Mouse (Mus musculus) v-Abl transformed pro-B cells (cell line): Measurements from ENCODE around the gene Nsd1.

Experiments used
- in situ Hi-C, 2 experiments: fragments of 400-800 bp; cut with MboI; formaldehyde crosslinking; loops; one replicate each; pipeline ENCODE4 v1.15.1; 2025; ENCODE audit not compliant: unreplicated experiment in 2 of 2

Nsd1 gene

GRCm38 (mm10) chr13:55209649-55210192, at the start of gene Nsd1:
Gene Nsd1 (plus strand): TSS chr13:55209782.
- in situ Hi-C loops, result no loop called here

- in situ Hi-C loops, result loop anchor here in 1 of 2 experiments (25.0 kb wide), 1 partner anchor 1375 kb away; no protein-coding TSS in a partner anchor
Observed at GRCm38 (mm10) chr13:55162365-55162764, 47.2 kb upstream of the Nsd1 start.

GRCm38 (mm10) chr13:55163553-55163952, 46.0 kb upstream of the Nsd1 start:
- in situ Hi-C loops, result loop anchor here in 1 of 2 experiments (25.0 kb wide), 1 partner anchor 1376 kb away; no protein-coding TSS in a partner anchor

- in situ Hi-C loops, result loop anchor here in 1 of 2 experiments (25.0 kb wide), 1 partner anchor 1379 kb away; no protein-coding TSS in a partner anchor
Observed at GRCm38 (mm10) chr13:55165831-55166339, 43.7 kb upstream of the Nsd1 start.

GRCm38 (mm10) chr13:55166806-55167725, 42.5 kb upstream of the Nsd1 start:
- in situ Hi-C loops, result loop anchor here in 1 of 2 experiments (25.0 kb wide), 1 partner anchor 1380 kb away; no protein-coding TSS in a partner anchor

GRCm38 (mm10) chr13:55167798-55168197, 41.8 kb upstream of the Nsd1 start:
- in situ Hi-C loops, result loop anchor here in 1 of 2 experiments (25.0 kb wide), 1 partner anchor 1380 kb away; no protein-coding TSS in a partner anchor

- in situ Hi-C loops, result loop anchor here in 1 of 2 experiments (25.0 kb wide), 1 partner anchor 1381 kb away; no protein-coding TSS in a partner anchor
Observed at GRCm38 (mm10) chr13:55168255-55168654, 41.3 kb upstream of the Nsd1 start.

- in situ Hi-C loops, result loop anchor here in 1 of 2 experiments (25.0 kb wide), 1 partner anchor 1382 kb away; no protein-coding TSS in a partner anchor
Observed at GRCm38 (mm10) chr13:55168958-55169369, 40.6 kb upstream of the Nsd1 start.

- in situ Hi-C loops, result loop anchor here in 1 of 2 experiments (25.0 kb wide), 1 partner anchor 1384 kb away; no protein-coding TSS in a partner anchor
Observed at GRCm38 (mm10) chr13:55171517-55172335, 37.9 kb upstream of the Nsd1 start.

- in situ Hi-C loops, result loop anchor here in 1 of 2 experiments (25.0 kb wide), 1 partner anchor 1385 kb away; no protein-coding TSS in a partner anchor
Observed at GRCm38 (mm10) chr13:55172336-55172770, 37.2 kb upstream of the Nsd1 start.

- in situ Hi-C loops, result loop anchor here in 1 of 2 experiments (25.0 kb wide), 1 partner anchor 1387 kb away; no protein-coding TSS in a partner anchor
Observed at GRCm38 (mm10) chr13:55174347-55174746, 35.2 kb upstream of the Nsd1 start.

GRCm38 (mm10) chr13:55176265-55176664, 33.3 kb upstream of the Nsd1 start:
- in situ Hi-C loops, result loop anchor here (5.0 kb wide), 1 partner anchor 379 kb away; no protein-coding TSS in a partner anchor

GRCm38 (mm10) chr13:55177903-55178496, 31.6 kb upstream of the Nsd1 start:
- in situ Hi-C loops, result loop anchor here (5.0 kb wide), 1 partner anchor 381 kb away; no protein-coding TSS in a partner anchor

- in situ Hi-C loops, result loop anchor here (5.0 kb wide), 1 partner anchor 381 kb away; no protein-coding TSS in a partner anchor
Observed at GRCm38 (mm10) chr13:55178556-55178955, 31.0 kb upstream of the Nsd1 start.

- in situ Hi-C loops, result loop anchor here (5.0 kb wide), 1 partner anchor 382 kb away; no protein-coding TSS in a partner anchor
Observed at GRCm38 (mm10) chr13:55179591-55179990, 30.0 kb upstream of the Nsd1 start.

GRCm38 (mm10) chr13:55181786-55182172, 27.8 kb upstream of the Nsd1 start:
- in situ Hi-C loops, result no loop called here

- in situ Hi-C loops, result no loop called here
Observed at GRCm38 (mm10) chr13:55182173-55182894, 27.2 kb upstream of the Nsd1 start.

- in situ Hi-C loops, result no loop called here
Observed at GRCm38 (mm10) chr13:55183382-55183781, 26.2 kb upstream of the Nsd1 start.
